Comparison of ENCODE assay signal across 10 mouse cellular contexts in the genomic region with DNA sequence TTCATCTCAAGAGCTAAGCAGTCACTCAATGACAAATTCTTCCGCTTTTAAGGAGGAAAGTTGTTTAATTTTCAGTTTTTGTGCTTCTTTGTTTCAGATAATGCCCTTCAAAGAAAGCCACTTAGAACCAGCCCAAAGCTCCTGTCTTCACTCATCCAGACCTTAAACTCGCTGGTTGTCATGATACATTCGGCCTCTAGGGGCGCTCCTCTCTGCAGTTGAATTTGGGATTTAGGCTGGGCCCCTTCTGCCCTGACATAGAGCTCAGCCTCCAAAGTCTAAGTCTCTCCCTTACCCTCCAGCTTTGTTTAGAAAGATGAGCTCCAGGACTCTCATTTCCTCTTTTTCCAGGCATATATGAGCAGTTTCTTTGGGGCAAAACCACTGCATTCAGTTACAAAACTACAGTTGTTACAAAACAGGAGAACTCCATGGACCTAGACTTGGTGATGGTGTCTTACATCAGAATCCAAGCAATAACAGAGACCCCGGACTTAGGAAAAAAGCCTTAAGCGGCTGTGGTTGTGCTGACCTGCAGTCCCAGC. TPM values are rescaled to one million over a fixed set of nuclear protein-coding genes. Genes with fewer than 3 reads are reported as not detected.
DNase-seq lines count a peak whose midpoint lies in the region; ATAC-seq and TF ChIP-seq lines count a peak whose summit lies in the region.
"Not testable (repeated sequence)": the region's sequence is repeated elsewhere in the genome, so short reads cannot be mapped to it uniquely, and the experiment has no call there.
"Had no signal": no experiment of that assay in that cellular context is flagged by ENCODE, and none has a peak within 500 bp of the region (broad histone marks: within the 10 kb centered on the region; RNA-seq: fewer than 3 reads in every experiment).

No protein-coding gene starts in this region.

- 35% methylated on average over 6 of the region's 6 CpGs for WGBS in liver, adult 2 months
- 41% methylated on average over 6 of the region's 6 CpGs for WGBS in stomach, postnatal 0 days

- peak; percentile 55; the same call in 1 of the 2 replicates for TF ChIP-seq CTCF in liver, adult 2 months (IDR thresholded peaks at IDR 0.05; ENCODE audit: low read depth, low read length)
- peak; percentile 75 for TF ChIP-seq CTCF in stomach, postnatal 0 days (IDR thresholded peaks at IDR 0.05; ENCODE audit: low read depth)

- not testable (repeated sequence) for TF ChIP-seq POLR2A in liver, adult 2 months (IDR thresholded peaks at IDR 0.05; ENCODE audit: extremely low read depth, insufficient read depth, low read length)

- DNase-seq in A20 (ENCODE audit: low read depth, low spot score): peak; percentile 74
- peak; percentile 23 for DNase-seq in adrenal gland, adult 8-10 months
- DNase-seq in kidney, postnatal 10 days: peak; percentile 79
- DNase-seq in liver, adult 2 months (ENCODE audit: extremely low read depth, low read depth, low spot score): peak; percentile 34
- peak; percentile 64 for DNase-seq in neural tube, embryonic 10.5 days (ENCODE audit: extremely low spot score, low spot score)
- peak; percentile 53 for DNase-seq in stomach, postnatal 0 days (ENCODE audit: low spot score)

- H3K4me1 ChIP-seq in liver, adult 2 months (ENCODE audit: control insufficient read depth, insufficient read depth, low read length); stomach, postnatal 0 days (replicated peaks; ENCODE audit: control insufficient read depth, insufficient read depth): not testable (repeated sequence)

- H3K4me3 ChIP-seq in liver, adult 2 months (ENCODE audit: insufficient read depth, low read depth, low read length); stomach, postnatal 0 days (ENCODE audit: low read depth, low read length): not testable (repeated sequence)

- not testable (repeated sequence) for H3K27me3 ChIP-seq in liver, adult 2 months (ENCODE audit: control insufficient read depth, insufficient read depth, low read length); stomach, postnatal 0 days (ENCODE audit: control insufficient read depth, insufficient read depth, low read length)

- H3K27ac ChIP-seq in liver, adult 2 months (replicated peaks; ENCODE audit: insufficient read depth, low read depth, low read length); stomach, postnatal 0 days (replicated peaks): not testable (repeated sequence)

- H3K36me3 ChIP-seq in liver, adult 2 months (ENCODE audit: control insufficient read depth, insufficient read depth, low read length); stomach, postnatal 0 days (ENCODE audit: control insufficient read depth, insufficient read depth, low read length): not testable (repeated sequence)

- H3K4me2 ChIP-seq in stomach, postnatal 0 days (replicated peaks; ENCODE audit: low read depth): not testable (repeated sequence)

- peak; percentile 82 for ATAC-seq in common myeloid progenitor, adult 5-6 weeks (replicated peaks; ENCODE audit: low read depth, poor library complexity, severe bottlenecking)
- peak; percentile 83 for ATAC-seq in granulocyte monocyte progenitor cell, adult 5-6 weeks (replicated peaks; ENCODE audit: poor library complexity, severe bottlenecking)
- not testable (repeated sequence) for ATAC-seq in stomach, postnatal 0 days (ENCODE audit: low FRiP score, low TSS enrichment)

- TF ChIP-seq EP300 in stomach, postnatal 0 days (optimal IDR thresholded peaks at IDR 0.05): not testable (repeated sequence)

- H3K9ac ChIP-seq in liver, adult 2 months (ENCODE audit: low read depth, low read length); stomach, postnatal 0 days (ENCODE audit: low read length): not testable (repeated sequence)

- H3K9me3 ChIP-seq in stomach, postnatal 0 days (ENCODE audit: control insufficient read depth, low read length): not testable (repeated sequence)

- not testable (repeated sequence) for H3K79me2 ChIP-seq in liver, adult 2 months (ENCODE audit: control insufficient read depth, insufficient read depth, low read length)

RNA-seq across cellular contexts. Expression of a gene that starts 13.5 kb away (rescaled TPM):
- total RNA-seq in adrenal gland, adult 8-10 months (2022): 100 to 1,000 TPM in 3 of 4 experiments, 10 to 100 TPM in 1; 76.0 to 128 (median 116) TPM
- total RNA-seq in common myeloid progenitor, adult 5-6 weeks (2017): not detected in 2 replicates
- total RNA-seq in granulocyte monocyte progenitor cell, adult 5-6 weeks (2014; fragmentation: Nextera tagmentation): 0.71 and 3.4 TPM in 2 replicates
- total RNA-seq in granulocyte monocyte progenitor cell, adult 5-6 weeks (2017): 2.7 and 3.7 TPM in 2 replicates
- total RNA-seq in liver, adult 2 months (2014; rRNA removed): 0.87 and 1.2 TPM in 2 replicates
- 1.9 and 2.1 TPM in 2 replicates for polyA plus RNA-seq in liver, adult 2 months (2012; rRNA removed)
- polyA plus RNA-seq in stomach, postnatal 0 days (2015; fragmentation: Nextera tagmentation; extraction: Ambion mirVana): 34.4 and 37.0 TPM in 2 replicates

RNA-seq across cellular contexts. Expression of a gene that starts 49.7 kb away (rescaled TPM):
- total RNA-seq in adrenal gland, adult 8-10 months (2022): 10 to 100 TPM in 1 of 4 experiments, 1 to 10 TPM in 3; 2.2 to 10.0 (median 3.1) TPM
- total RNA-seq in common myeloid progenitor, adult 5-6 weeks (2017): 54.9 and 81.7 TPM in 2 replicates
- total RNA-seq in granulocyte monocyte progenitor cell, adult 5-6 weeks (2014; fragmentation: Nextera tagmentation): 3,770 and 4,250 TPM in 2 replicates
- 1,953 and 2,572 TPM in 2 replicates for total RNA-seq in granulocyte monocyte progenitor cell, adult 5-6 weeks (2017)
- 1.2 and 2.2 TPM in 2 replicates for total RNA-seq in liver, adult 2 months (2014; rRNA removed)
- polyA plus RNA-seq in liver, adult 2 months (2012; rRNA removed): 3.7 and 6.6 TPM in 2 replicates
- 1.0 and 1.6 TPM in 2 replicates for polyA plus RNA-seq in stomach, postnatal 0 days (2015; fragmentation: Nextera tagmentation; extraction: Ambion mirVana)
- polyA plus RNA-seq: forebrain, embryonic 13.5 days; midbrain, embryonic 13.5 days had no signal

Comparison
In these comparisons a context has a peak if more than half of its experiments do, and no peak if none do; other contexts are left out.
1. DNase-seq: peak in every context shown above with its lines; median percentile 79 in kidney, postnatal 10 days; 74 in A20; 64 in neural tube, embryonic 10.5 days; 53 in stomach, postnatal 0 days; 34 in liver, adult 2 months; 23 in adrenal gland, adult 8-10 months.
2. RNA of a gene that starts 13.5 kb away (total RNA-seq): 76.0 to 128 TPM in adrenal gland, adult 8-10 months; 0.71 to 3.7 TPM in granulocyte monocyte progenitor cell, adult 5-6 weeks, 0.87 to 1.2 TPM in liver, adult 2 months and not detected in common myeloid progenitor, adult 5-6 weeks; every median in the first group is over 10 times any median in the second.
3. RNA of a gene that starts 49.7 kb away (total RNA-seq): 1,953 to 4,250 TPM in granulocyte monocyte progenitor cell, adult 5-6 weeks; 54.9 to 81.7 TPM in common myeloid progenitor, adult 5-6 weeks, 2.2 to 10.0 TPM in adrenal gland, adult 8-10 months and 1.2 to 2.2 TPM in liver, adult 2 months; every median in the first group is over 10 times any median in the second.